Mouse (Mus musculus) neutrophil, adult 83 days (primary cell): ENCODE data around the gene Vmn2r41. TPM values are rescaled to one million over a fixed set of nuclear protein-coding genes. Genes with fewer than 3 reads are reported as not detected.

Experiments
- total RNA-seq, 2 experiments: library from RNA; stranded (reverse); gene quantifications; one replicate each; pipeline ENCODE4 v1.2.4; 2023

The Vmn2r41 gene
- not detected for total RNA-seq

GRCm38 (mm10) chr7:8161554-8161953 is at the start of gene Vmn2r41:
Vmn2r41 (minus strand) TSS chr7:8161654.

DNA sequence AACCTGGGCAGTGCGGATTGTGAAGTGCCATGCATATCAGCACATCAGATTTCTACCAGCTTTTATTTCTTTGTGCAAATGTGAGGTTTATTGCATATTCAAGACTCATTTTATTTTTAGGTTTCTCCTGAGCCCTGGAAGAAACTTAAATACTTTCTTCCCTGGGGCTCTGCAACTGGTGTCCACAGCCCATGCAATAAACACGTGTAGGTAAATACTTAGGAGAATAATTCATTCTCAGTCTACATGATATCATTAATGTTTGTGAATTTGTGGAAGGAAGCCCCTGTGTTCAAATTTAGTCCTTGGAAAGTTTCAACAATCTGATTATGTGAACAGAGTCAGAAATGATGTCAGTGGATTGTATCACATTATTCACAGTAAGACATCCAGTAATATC is 38.8 kb upstream of the Vmn2r41 start, which contains the start of gene Vmn2r42:
TSS of gene Vmn2r42 (minus strand) at position 101 of the 400 bp plus-strand sequence.

Other genes with a start within 250 kb of the Vmn2r41 start
- not detected for gene Vmn2r42, start 38.7 kb upstream of the Vmn2r41 start, total RNA-seq
- not detected for gene Vmn2r43, start 98.9 kb upstream of the Vmn2r41 start, total RNA-seq
- gene Vmn2r44, start 221.7 kb upstream of the Vmn2r41 start, total RNA-seq, result not detected